Mouse (Mus musculus) hindbrain, embryonic 16.5 days (tissue): ENCODE results near the gene Zfp956. TPM values are rescaled to one million over a fixed set of nuclear protein-coding genes. Genes with fewer than 3 reads are reported as not detected.
A peak's percentile ranks its signal among the peaks of the same experiment; 100 is the strongest.

Source experiments
- ATAC-seq: fragments of 200-750 bp; cut with Nextera tagmentation; 2 replicates; pipeline ENCODE4 v1.8.0; 2017; ENCODE audit warnings: moderate TSS enrichment, moderate library complexity
- H3K27ac ChIP-seq: fragments of 300-500 bp; sonication (generic); 2 replicates; pipeline ENCODE4 v1.5.1; 2014; ENCODE audit warnings: low read depth, mild to moderate bottlenecking, control low read depth, low read length, moderate library complexity
- H3K27me3 ChIP-seq: fragments of 300-500 bp; sonication (generic); replicated peaks from 2 replicates; pipeline ENCODE4 v1.6.1; 2014; ENCODE audit warnings: low read length; ENCODE audit not compliant: control insufficient read depth, insufficient read depth
- H3K36me3 ChIP-seq: fragments of 300-500 bp; sonication (generic); 2 replicates; pipeline ENCODE4 v1.6.1; 2014; ENCODE audit warnings: mild to moderate bottlenecking, low read length, moderate library complexity, mixed read lengths; ENCODE audit not compliant: control insufficient read depth, insufficient read depth
- H3K4me1 ChIP-seq: fragments of 300-500 bp; sonication (generic); 2 replicates; pipeline ENCODE4 v1.6.1; 2014; ENCODE audit warnings: low read depth, low read length; ENCODE audit not compliant: control insufficient read depth, insufficient read depth
- H3K4me2 ChIP-seq: fragments of 300-500 bp; sonication (generic); 2 replicates; pipeline ENCODE4 v1.6.1; 2014; ENCODE audit warnings: mild to moderate bottlenecking, low read length, control low read depth, moderate library complexity
- H3K4me3 ChIP-seq: fragments of 300-500 bp; sonication (generic); 2 replicates; pipeline ENCODE4 v1.5.1; 2014; ENCODE audit warnings: mild to moderate bottlenecking, low read length, control low read depth, moderate library complexity
- H3K9ac ChIP-seq: fragments of 300-500 bp; sonication (generic); 2 replicates; pipeline ENCODE4 v1.6.1; 2014; ENCODE audit warnings: low read depth, mild to moderate bottlenecking, control low read depth, low read length, moderate library complexity
- H3K9me3 ChIP-seq: fragments of 300-500 bp; sonication (generic); 2 replicates; pipeline ENCODE4 v1.6.1; 2014; ENCODE audit warnings: mild to moderate bottlenecking, low read length, moderate library complexity; ENCODE audit not compliant: control insufficient read depth
- WGBS: fragments of 180-500 bp; shearing (Covaris S2); extraction: QIAGEN DNeasy Blood & Tissue Kit; methylation state at CpG from one replicate; pipeline ENCODE4 v1.1.7; 2014; 5-methylcytosine and 5-hydroxymethylcytosine counted together
- polyA plus RNA-seq: library from polyadenylated mRNA; unstranded; fragments of >200 nt; fragmentation: Nextera tagmentation; extraction: Ambion mirVana; gene quantifications from 2 replicates; pipeline ENCODE4 v1.2.1, GENCODE M21; 2015

Gene Zfp956
- polyA plus RNA-seq, result 24.1 and 25.5 TPM in 2 replicates

- Histone ChIP-seq H3K4me3 (peak within 1 kb of the TSS; percentile 56), H3K9me3 (no peaks in the 10 kb centered on the region)
Measured at GRCm38 (mm10) chr6:47953191-47953726, at the start of gene Zfp956. Zfp956 (plus strand) TSS chr6:47953390.

GRCm38 (mm10) chr6:47903587-47903986 is 49.6 kb upstream of the Zfp956 start:
- peaks cover 55% of the 10 kb centered on the region for H3K36me3 ChIP-seq
- ATAC-seq, result no peak

More at GRCm38 (mm10) chr6:47953191-47953726, at the start of gene Zfp956:
- Histone ChIP-seq H3K27me3 (no peaks in the 10 kb centered on the region), H3K9ac (peak within 1 kb of the TSS; percentile 86), H3K4me2 (peak within 1 kb of the TSS; percentile 64), H3K27ac (peak within 1 kb of the TSS; percentile 79), H3K36me3 (peaks cover 13% of the 10 kb centered on the region; the same call in 1 of the 2 replicates), H3K4me1 (peaks cover 16% of the 10 kb centered on the region)
- 0% methylated on average over 31 of the region's 31 CpGs for WGBS
- ATAC-seq, result peak; percentile 100

GRCm38 (mm10) chr6:47904361-47904760 is 48.8 kb upstream of the Zfp956 start:
- H3K27me3 ChIP-seq, result no peaks in the 10 kb centered on the region
- no peak overlapping the region for H3K27ac ChIP-seq
- no peak overlapping the region for H3K9ac ChIP-seq
- H3K4me3 ChIP-seq, result no peak overlapping the region
- 42% methylated on average over 19 of the region's 19 CpGs for WGBS
- H3K4me1 ChIP-seq, result no peaks in the 10 kb centered on the region
- H3K4me2 ChIP-seq, result no peak overlapping the region
- H3K9me3 ChIP-seq, result no peaks in the 10 kb centered on the region
- peaks cover 52% of the 10 kb centered on the region for H3K36me3 ChIP-seq
- ATAC-seq, result peak; percentile 25; the same call in 1 of the 2 replicates

More at GRCm38 (mm10) chr6:47903587-47903986, 49.6 kb upstream of the Zfp956 start:
- no peak overlapping the region for H3K4me2 ChIP-seq
- H3K4me3 ChIP-seq, result no peak overlapping the region
- no peak overlapping the region for H3K27ac ChIP-seq
- no peak overlapping the region for H3K9ac ChIP-seq
- H3K27me3 ChIP-seq, result no peaks in the 10 kb centered on the region
- no peaks in the 10 kb centered on the region for H3K4me1 ChIP-seq
- H3K9me3 ChIP-seq, result no peaks in the 10 kb centered on the region
- 78% methylated on average over 4 of the region's 4 CpGs for WGBS

- no peak overlapping the region for H3K4me2 ChIP-seq
- H3K27ac ChIP-seq, result no peak overlapping the region
- H3K4me1 ChIP-seq, result no peaks in the 10 kb centered on the region
- H3K27me3 ChIP-seq, result no peaks in the 10 kb centered on the region
- H3K36me3 ChIP-seq, result peaks cover 46% of the 10 kb centered on the region
- WGBS, result 57% methylated on average over 44 of the region's 44 CpGs
- no peak overlapping the region for H3K9ac ChIP-seq
- peak; percentile 29; the same call in 1 of the 2 replicates for ATAC-seq
- H3K4me3 ChIP-seq, result no peak overlapping the region
- no peaks in the 10 kb centered on the region for H3K9me3 ChIP-seq
Measured at GRCm38 (mm10) chr6:47904917-47905695, 48.1 kb upstream of the Zfp956 start.

GRCm38 (mm10) chr6:47906326-47906725 is 46.9 kb upstream of the Zfp956 start:
- Histone ChIP-seq H3K27ac (no peak overlapping the region), H3K36me3 (peaks cover 36% of the 10 kb centered on the region), H3K4me3 (no peak overlapping the region), H3K4me2 (no peak overlapping the region), H3K9me3 (no peaks in the 10 kb centered on the region), H3K9ac (no peak overlapping the region), H3K27me3 (no peaks in the 10 kb centered on the region), H3K4me1 (no peaks in the 10 kb centered on the region)
- no peak for ATAC-seq
- 96% methylated on average over 5 of the region's 5 CpGs for WGBS

- Histone ChIP-seq H3K9me3 (no peaks in the 10 kb centered on the region), H3K4me1 (no peaks in the 10 kb centered on the region), H3K4me2 (no peak overlapping the region), H3K27ac (no peak overlapping the region), H3K36me3 (peaks cover 24% of the 10 kb centered on the region), H3K27me3 (no peaks in the 10 kb centered on the region), H3K4me3 (no peak overlapping the region), H3K9ac (no peak overlapping the region)
- ATAC-seq, result no peak
- 89% methylated on average over 1 of the region's 1 CpGs for WGBS
Measured at GRCm38 (mm10) chr6:47909007-47909406, 44.2 kb upstream of the Zfp956 start.

- Histone ChIP-seq H3K4me1 (no peaks in the 10 kb centered on the region), H3K27ac (no peak overlapping the region), H3K9ac (no peak overlapping the region), H3K4me2 (no peak overlapping the region), H3K27me3 (no peaks in the 10 kb centered on the region), H3K4me3 (no peak overlapping the region), H3K36me3 (peaks cover 5% of the 10 kb centered on the region; the same call in 1 of the 2 replicates), H3K9me3 (no peaks in the 10 kb centered on the region)
- 71% methylated on average over 1 of the region's 1 CpGs for WGBS
- ATAC-seq, result no peak
Measured at GRCm38 (mm10) chr6:47911650-47912049, 41.5 kb upstream of the Zfp956 start.

- no peak overlapping the region for H3K9ac ChIP-seq
- no peak overlapping the region for H3K4me3 ChIP-seq
- no peaks in the 10 kb centered on the region for H3K27me3 ChIP-seq
- H3K27ac ChIP-seq, result no peak overlapping the region
- no peaks in the 10 kb centered on the region for H3K4me1 ChIP-seq
- 64% methylated on average over 3 of the region's 3 CpGs for WGBS
- H3K36me3 ChIP-seq, result no peaks in the 10 kb centered on the region
- peak; percentile 28; the same call in 1 of the 2 replicates for ATAC-seq
- no peaks in the 10 kb centered on the region for H3K9me3 ChIP-seq
- no peak overlapping the region for H3K4me2 ChIP-seq
Measured at GRCm38 (mm10) chr6:47912991-47913390, 40.2 kb upstream of the Zfp956 start.

GRCm38 (mm10) chr6:47917051-47917450 is 36.1 kb upstream of the Zfp956 start:
- Histone ChIP-seq H3K27me3 (no peaks in the 10 kb centered on the region), H3K4me1 (peaks cover 10% of the 10 kb centered on the region), H3K4me3 (no peak overlapping the region), H3K4me2 (no peak overlapping the region), H3K9me3 (no peaks in the 10 kb centered on the region), H3K27ac (no peak overlapping the region), H3K36me3 (no peaks in the 10 kb centered on the region), H3K9ac (no peak overlapping the region)
- no peak for ATAC-seq
- 87% methylated on average over 5 of the region's 5 CpGs for WGBS
